Mouse (Mus musculus) left cerebral cortex, adult 8-10 months (tissue): ENCODE data around the gene Lrch3. TPM values are rescaled to one million over a fixed set of nuclear protein-coding genes. Genes with fewer than 3 reads are reported as not detected.
A peak's percentile ranks its signal among the peaks of the same experiment; 100 is the strongest.

Experiments
- DNase-seq, 2 experiments: peaks; one replicate each; pipeline ENCODE4 v3.0.0; 2022; ENCODE audit warnings: low spot score in 2 of 2
- total RNA-seq, 4 experiments: library from RNA; stranded (reverse); gene quantifications; 2 replicates each; pipeline ENCODE4 v1.2.4; 2022

Gene Lrch3
- total RNA-seq, 4 experiments from 2014 or later: 34.4 to 51.8 (median 42.0) TPM

DNA sequence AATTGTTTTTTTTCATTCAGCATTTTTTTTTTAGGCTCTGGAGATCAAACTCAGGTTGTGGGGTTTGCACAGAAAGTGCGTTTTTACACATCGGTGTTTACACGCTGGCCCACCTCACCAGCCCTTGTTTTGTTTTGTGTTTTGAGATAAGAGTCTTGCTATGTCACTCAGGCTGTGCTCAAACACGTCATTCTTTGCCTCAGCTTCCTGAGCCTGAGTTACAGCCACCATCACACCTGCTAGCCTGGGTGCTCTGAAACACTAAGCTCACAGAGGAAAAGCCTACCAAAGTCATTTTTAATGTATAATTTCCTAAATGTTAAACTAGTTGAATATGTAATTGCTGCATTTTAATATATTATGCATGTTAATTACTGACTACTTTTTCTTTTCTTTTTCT, 67.5 kb downstream of the Lrch3 start:
- no peak for DNase-seq

DNA sequence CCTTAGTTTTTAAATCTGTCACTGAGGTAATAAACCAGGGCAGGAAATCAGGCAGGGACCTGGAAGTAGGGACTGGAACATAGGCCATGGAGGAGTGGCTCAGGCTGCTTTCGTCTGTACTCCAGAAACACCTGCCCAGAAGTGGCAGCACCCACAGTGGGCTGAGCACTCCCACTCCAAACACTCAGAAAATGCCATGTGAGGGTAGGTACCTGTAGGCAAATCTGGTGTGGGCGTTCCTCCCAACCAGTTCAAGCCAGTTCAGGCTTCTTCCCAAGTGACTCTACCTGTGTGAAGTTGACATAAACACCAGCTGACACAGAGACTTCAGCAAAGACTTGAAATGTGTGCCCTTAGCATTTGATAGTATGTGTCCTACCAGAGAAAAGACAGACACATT, 70.7 kb downstream of the Lrch3 start:
- no peak for DNase-seq

DNA sequence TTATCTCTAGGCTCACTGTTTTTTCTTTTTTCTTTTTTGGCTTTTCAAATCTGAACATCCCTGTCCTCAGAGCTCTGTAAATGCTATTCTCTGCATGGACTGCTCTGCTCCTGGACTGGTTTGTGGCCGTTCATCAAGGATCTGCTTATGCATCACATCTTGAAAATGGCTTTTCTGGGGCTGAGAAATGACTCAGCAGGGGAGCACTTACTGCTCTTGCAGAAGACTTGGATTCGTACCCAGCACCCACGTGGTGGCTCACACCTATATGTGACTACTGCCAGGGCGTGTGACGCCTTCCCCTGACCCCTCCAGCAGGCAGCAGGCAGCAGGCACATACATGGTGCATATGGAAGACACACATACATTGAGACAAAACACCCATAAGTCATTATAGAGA, 78.3 kb downstream of the Lrch3 start:
- peak in 1 of 2 experiments; percentile 39 for DNase-seq

DNA sequence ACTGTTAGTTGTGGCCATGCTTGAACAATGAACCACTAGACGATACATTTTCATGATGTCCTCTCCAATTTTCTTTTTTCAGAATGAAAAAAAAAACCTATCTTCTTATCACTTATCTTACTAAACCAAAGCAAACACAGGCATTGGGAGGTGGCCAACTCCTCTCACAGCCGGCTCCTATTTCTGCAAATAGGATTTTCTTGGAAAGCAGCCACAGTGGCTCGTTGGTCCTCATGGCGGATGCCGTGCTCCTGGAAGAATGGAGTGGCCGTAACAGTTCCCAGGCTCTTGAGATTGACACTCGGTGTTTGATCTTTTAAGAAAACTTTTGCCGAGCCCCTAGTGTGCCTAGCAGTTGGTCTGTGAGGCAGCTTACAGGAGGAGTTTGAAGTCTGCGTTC, 91.3 kb downstream of the Lrch3 start:
- no peak for DNase-seq

DNA sequence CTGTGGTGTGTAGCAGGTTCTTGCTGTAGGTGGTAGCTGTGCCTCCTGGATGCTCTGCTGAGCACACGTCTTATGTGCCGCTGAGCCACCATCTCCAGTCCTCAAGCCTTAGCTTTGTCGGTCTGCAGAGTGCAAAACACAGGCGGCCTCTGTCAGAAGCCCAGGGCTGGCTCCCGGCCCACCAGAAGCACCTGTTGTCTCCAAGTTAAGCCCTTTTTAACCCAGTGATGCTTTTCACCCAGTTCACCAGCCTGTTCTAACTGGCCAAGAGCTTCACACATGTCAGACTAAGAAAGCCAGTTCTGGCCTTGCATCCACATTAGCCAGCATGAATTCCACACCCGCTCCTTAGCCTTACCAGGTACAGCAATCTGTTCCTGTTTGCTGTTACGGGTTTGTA, 93.0 kb downstream of the Lrch3 start:
- DNase-seq: no peak

DNA sequence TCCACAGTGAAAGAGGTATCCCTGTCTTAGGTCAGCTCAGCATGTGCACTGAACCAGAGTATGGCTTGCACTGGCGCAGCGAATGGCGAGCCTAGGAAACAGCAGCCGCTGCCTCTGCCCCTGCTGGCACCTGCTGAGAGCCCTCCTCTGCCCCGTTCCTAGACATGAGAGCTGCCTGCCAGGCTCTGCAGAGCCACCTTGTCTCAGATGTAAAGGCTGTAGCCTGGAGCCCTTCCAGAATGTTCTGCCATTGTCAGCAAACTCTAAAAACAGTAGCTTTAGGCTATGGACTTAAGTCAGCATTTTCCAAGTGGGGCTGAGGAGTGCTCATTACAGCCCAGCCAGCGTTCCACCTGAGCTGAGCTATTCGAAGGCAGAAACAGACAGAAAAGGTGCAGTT, 93.5 kb downstream of the Lrch3 start:
- DNase-seq: no peak

DNA sequence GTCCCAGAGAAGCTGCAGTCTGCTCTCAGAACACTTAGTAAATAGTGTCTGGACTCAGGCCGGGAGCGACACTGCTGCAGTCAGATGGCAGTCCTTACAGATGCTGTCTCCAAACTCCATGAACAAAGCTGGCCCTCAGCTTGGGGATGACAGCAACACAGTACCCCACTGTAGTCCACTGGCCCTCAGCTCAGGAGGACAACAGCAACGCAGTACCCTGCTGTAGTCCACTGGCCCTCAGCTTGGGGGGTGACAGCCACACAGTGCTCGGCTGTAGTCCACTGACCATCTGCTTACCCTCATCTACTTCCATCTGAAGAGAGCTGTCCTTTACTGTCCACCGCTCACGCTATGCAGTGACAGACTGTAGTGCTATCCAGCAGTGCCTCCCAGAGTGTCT, 96.3 kb downstream of the Lrch3 start:
- DNase-seq: peak in 1 of 2 experiments; percentile 26

DNA sequence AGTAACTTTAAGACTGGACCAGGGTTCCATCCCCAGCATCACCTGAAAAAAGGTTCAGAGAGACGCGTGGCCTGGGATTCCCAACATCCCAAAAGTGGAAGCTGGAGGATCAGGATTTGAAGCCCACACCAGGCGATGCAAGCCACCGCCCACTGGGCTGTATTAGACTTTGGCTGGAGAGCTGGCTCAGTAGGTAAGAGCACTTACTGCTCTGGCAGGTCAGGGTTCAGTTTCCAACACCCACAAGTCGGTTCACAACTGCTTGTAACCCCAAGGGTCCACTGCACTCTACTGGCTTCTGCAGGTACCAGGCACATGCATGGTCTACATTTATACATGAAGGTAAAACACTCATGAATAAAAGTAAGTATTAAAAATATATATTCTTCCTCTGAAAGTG, 99.9 kb downstream of the Lrch3 start:
- no peak for DNase-seq

DNA sequence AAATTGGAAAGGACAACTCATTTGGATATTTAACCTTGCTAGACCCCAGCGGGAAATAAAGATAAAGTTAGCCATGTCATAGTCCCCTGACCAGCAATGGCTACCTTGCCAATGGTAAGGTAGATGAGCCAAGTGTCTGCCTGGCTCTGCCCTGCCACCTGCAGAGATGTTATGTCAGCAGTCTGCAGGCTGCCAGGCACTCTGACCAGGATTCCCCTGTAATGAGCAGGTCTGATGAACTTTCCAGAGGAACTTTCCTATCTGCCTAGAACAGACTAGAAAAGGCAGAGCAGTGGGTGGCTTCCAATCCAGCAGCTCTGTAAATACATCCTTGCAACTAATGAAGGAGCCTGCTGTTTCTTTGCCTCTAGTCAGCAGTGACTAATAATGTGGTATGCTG, 101.0 kb downstream of the Lrch3 start:
- no peak for DNase-seq

DNA sequence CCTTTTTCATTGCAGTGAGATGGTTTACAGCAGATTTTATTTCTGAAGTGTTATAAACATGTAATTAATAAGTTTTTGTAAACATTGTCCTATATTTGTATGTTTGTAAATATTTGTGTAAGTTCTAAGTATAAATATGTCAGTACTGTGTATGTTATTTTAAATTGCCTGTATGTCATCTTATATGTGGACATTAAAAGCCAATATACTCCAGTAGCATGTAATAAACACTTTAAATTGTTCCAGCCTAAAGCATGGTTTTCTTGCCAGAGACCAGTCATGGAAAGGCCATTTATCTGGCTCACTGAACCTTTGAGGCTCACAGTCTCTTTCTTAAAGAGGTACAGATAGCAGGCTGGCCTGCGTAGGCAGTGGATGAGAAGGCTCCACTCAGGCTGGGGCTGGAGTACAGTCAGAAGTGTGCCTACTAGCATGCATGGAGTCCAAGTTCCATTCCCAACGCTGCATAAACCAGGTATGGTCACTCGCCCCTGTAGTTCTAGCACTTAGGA, 101.6 kb downstream of the Lrch3 start:
- no peak for DNase-seq

DNA sequence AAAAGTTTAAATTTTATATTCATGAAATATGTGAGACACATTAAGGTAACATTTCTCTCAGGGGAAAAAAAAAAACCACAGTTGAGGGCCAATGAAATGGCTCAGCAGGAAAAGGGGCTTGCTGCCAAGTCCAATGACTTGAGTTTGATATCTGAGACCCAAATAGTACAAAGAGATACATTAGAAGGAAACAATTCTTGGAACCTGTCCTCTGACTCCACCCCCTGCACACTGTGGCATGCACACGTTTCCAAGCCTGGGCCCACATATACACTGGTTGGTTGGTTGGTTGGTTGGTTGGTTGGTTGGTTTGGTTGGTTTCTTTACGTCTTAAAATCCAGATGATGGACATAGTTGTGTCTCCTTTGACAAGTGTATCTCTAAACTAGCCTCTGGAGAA, 102.1 kb downstream of the Lrch3 start:
- no peak for DNase-seq

DNA sequence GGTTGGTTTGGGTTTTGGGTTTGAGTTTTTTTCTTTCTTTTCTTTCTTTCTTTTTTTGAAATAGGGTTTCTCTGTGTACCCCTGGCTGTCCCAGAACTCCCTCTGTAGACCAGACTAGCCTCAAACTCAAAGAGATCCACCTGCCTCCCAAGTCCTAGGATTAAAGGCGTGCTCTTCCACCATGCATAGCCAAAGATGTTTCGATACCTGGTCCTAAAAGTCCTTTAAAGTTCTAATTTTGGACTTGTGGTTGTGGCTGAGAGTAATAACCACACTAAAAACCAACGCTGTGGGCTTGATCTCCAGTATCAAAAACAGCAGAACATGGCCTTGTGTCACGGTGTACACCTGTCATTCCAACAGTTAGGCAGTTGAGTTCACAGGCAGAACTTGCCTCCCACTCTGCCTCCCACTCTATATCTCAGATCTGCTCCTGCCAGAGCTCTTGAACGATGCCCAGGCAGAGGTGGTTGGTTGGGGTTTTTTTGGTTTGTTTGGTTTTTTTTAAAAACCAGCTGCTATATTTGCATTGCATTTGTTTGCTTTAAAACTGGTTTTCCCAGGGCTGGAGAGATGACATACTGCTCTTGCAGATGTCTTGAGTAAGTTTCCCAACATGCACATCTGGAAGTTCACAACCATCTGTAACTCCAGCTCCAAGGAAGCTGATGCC, 103.9 kb downstream of the Lrch3 start:
- DNase-seq: no peak

DNA sequence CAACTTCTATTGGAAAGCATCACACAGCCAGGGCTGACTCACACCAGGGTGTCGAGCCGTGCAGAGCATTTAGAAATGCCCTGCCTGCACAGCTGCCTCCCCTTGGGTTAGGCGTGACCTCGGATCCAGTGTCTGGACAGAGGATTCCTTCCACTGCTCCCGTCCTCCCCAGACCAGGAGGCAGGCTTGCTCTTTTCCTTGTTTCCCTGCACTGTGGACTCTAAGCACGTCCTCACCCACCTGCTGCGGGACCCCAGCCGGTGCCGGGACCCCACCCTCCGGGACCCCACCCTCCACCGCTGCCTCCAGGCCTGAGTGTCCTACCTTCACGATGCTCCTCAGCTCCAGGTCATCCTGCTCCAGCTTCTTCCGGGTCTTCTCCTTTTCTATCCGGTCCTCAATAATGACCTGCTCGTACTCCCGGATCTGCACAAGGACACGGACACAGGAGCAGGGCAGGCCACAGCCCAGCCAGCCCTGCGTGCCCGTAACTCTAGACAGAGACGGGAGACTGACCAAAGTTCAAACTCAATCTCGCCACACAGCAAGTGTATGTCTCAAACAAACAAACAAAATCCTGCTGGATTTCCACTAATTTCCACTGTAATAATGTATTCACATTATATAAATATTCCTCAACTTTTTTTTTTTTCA, 105.3 kb downstream of the Lrch3 start:
- no peak for DNase-seq

DNA sequence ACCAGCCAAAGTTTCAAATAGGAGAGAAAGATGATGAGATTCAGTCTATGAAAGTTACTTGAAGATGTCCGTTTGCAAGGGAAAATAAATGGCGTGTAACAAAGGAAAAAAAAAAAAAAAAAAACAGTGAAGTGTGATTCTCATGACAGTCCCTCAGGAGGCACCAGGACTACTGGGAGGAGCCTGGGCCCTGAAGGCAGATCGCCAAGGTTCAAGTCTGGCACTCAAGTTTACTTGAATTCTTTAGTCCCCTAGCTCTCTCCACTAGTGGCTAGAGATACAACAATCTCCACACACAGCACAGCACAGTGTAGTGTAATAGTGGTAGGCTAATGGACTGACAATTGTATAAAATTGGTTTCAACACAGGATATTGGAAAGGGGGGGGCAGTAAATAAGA, 107.5 kb downstream of the Lrch3 start:
- no peak for DNase-seq

DNA sequence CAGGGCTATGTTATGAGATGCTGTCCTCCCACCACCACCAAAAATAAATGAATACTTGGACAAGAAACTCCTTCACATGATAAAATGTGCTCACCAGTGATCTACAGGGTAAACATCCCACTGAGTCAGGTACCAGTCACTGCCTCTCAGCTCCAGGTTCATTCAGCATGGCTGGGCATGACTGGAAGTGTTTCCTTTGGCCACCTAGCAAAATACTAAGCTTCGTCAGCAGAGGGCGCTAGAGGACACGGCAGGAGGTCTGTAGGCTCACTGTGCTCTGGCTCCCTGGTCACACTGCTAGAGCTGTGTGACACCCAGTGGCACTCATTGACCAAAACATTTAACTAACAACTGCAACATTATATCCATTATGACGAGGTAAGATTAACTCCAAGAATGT, 109.8 kb downstream of the Lrch3 start:
- peak; percentile 43 to 60 for DNase-seq

DNA sequence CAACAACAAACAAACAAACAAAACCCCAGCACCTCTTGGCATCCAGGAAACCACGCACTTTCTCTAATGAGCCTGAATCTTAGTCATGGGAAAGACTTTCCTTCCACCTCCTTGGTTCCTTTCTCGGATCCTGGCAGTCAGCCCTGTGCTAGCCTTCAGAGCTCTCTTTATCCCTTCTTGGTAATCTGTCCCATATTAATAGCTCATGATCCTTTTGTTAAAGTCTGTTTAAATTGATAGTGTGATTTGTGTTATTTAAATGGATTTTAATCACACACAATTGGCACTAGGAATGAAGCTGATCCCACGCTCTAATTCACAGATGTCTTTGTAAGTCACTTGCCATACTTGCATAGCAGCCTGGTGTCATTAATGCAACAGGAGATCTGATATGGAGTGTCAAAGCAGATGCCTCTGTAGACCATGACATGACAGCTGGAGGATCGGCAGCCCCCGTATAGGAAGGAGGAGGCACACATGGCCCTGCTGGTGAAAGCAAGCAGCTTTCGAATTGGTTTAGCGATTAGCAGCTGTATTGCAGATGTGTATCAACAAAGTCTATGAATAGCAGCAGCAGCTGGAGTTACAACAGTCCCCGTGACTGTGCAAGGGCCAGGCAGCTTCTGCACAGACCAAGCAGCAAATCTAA, 110.7 kb downstream of the Lrch3 start:
- DNase-seq: no peak

DNA sequence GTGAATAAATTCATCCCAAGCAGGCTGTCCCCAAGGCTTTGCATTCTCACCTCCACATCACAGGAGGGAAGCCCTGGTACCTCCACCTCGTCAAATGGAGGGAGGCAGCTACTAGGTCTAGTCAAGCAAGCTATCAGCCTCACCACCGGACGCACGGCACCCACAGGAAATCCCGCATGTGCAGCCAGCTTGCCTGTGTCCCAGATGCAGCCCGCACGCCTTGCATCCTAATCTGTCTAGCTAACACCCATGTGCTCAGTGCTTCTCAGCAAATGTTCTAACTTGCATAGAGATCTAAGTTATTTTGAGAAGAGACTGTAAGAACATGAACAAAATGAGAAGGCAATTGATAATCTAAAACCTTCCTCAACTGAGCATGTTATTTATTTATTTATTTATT, 112.5 kb downstream of the Lrch3 start:
- DNase-seq: no peak

DNA sequence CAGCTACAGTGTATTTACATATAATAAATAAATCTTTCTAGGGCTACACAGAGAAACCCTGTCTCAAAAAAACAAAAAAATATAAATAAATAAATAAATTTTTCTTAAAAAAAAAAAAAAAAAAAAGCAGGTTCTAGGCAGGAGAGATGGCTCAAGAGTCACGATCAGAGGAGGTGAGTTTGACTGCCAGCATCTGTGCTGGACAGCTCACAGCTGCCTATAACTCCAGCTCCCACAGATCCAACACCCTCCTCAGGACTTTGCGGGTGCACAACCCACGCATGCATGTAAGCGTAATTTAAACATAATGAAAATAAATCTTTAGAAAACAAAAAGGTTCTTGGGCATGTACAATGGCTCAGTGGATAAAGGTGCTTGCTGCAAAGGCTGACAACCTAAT, 122.1 kb downstream of the Lrch3 start:
- no peak for DNase-seq

DNA sequence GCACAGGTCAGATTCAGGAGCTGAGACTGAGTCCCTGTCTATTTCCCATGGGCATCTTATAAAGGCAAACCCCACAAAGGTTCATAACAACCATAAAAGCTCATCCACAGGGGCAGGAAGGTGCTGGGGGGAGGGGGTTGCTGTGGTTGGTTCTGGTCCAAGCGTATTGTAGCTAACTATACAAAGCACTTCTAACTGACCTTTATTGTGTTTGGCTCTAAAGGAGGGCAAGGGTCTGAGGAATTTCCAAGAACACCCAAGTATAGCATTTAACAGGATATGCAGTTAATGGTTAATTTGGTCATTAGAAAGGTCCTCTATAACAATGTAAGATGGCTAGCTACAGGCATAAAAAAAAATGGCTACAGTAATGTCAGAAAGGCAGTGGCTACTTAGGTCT, 128.8 kb downstream of the Lrch3 start:
- DNase-seq: no peak

DNA sequence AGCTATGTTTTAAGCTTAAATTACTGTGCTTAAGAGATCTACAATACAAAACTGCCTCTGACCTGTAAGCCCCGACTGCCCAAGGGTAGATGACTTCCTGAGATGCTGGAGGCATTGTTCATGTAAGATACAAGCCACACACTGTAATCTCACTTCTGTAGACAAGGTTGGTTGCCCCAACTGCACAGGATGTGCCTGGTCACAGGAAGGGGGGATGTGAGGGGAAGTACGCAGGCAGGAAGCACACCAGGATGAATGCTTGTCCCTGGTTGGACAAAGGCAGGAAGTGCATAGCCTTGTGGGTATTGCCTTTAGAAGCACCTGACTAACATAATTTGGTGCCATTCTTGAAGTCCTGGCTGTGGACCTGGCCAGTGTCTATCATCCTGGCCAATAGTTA, 129.4 kb downstream of the Lrch3 start:
- DNase-seq: no peak

DNA sequence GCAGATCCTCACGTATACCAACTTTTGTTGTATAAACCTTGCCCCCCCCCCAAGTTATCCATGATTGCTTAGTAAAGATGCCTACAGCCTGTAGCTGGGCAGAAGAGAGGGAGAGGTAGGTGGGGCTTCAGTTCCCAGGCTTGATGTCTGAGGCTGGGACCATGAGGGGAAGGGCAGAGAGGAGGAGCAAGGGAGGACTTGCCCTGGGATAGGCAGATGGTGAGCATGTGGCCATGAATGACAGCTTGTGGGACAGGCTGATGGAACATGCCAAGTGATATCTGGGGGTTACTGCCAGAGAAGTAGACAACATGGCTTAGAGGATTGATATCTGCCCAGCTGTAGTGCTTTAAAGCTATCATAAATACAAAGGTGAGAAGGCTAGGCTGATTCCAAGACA, 134.1 kb downstream of the Lrch3 start:
- DNase-seq: no peak

DNA sequence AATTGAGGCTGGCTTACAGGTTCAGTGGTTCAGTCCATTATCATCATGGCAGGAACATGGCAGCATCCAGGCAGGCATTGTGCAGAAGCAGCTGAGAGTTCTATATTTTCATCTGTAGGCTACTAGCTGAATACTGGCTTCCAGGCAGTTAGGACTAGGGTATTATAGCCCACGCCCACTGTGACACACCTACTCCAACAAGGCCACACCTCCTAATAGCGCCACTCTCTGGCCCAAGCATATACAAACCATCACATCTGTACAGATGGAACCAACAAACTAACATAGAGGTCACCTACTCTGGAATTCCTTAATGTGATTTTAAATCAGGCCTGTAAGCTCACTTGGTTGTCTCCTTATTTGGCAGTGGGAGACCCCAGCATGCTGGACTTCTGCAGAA, 134.8 kb downstream of the Lrch3 start:
- no peak for DNase-seq

DNA sequence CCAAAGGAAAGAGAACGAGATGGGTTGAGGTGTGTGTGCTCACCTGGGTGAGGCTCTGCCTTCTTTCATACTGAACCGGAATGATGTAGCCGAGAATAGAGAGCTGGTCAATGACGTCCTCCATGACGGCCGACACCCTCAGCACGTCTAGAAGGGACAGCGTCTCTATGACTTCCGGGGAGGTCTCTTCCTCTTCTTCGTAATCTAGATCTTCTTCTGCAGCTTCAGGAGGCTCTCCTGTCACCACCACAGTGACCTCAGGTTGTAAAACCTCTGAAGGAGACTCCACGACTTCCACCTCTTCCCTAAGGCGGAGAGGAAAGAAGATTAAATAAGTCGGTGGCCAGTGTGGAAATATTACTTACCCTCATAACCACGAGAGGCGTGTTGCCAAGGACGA, 135.9 kb downstream of the Lrch3 start:
- DNase-seq: no peak
